Mouse (Mus musculus) CD4-positive, CD25-positive, alpha-beta regulatory T cell, adult 9 weeks (primary cell): ENCODE data around the gene Galntl6. TPM values are rescaled to one million over a fixed set of nuclear protein-coding genes. Genes with fewer than 3 reads are reported as not detected.

Experiments
- polyA plus RNA-seq: library from polyadenylated mRNA; unstranded; fragments of 100-300 nt; shearing (Covaris generic); gene quantifications from one replicate; pipeline ENCODE4 v1.2.1, GENCODE M21; 2017

Gene Galntl6
- not detected for polyA plus RNA-seq

DNA sequence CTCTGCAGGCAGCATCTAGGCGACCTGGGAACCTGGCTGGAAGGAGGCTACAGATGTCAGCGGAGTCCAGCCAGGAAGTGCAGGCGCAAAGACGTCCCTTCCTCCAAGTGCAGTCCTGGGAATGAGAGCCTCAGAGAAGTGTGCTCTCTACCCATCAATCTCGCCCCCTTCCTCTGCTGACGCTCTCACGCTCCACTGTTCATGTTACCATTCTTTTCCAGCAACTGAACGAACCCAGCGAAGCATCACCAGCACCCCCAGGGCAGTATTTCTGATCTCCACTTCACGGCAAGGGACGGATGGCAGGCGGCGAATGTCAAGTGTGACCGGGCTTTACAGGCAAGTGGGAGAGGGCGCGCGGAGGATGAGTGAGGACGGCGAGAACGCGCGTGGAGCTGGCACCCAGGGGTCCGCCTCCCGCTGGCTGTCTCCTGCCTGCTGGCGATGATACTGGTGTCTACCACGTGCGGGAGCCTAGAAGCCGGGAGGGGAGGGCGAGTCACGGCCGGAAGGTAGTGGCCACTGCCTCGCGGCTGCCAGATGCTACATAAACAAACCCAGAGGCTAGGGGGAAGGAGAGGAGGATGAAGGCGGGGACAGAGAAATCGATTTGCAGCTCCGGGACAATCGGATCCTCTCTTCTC lies at the start of gene Galntl6:
TSS of gene Galntl6 (minus strand) at position 445 of the 644 bp plus-strand sequence.

DNA sequence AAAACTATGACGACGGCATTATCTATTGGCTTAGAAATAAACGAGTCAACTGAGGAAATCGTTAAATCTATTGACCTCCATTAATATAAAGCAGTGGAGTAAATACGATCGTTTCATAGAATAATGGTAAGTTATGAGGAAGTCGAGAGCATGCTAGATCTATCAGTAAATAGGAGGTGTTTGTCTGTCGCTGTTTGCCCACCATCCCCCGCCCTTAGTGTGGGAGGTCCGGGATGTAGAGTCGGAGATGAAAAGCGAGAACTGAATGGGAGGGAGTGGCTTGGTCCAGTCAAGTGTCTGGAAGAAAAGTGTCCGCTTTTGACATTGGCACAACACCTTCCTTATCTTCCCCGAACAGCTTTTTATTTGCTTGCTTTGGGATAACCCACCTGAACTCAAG lies 763 bp downstream of the Galntl6 start, which contains the start of gene BC030500:
TSS of gene BC030500 (plus strand) at position 79 of the 400 bp plus-strand sequence.

Other genes starting within 250 kb of the Galntl6 start
- not detected for gene BC030500, start 885 bp downstream of the Galntl6 start, polyA plus RNA-seq